Mouse (Mus musculus) left cerebral cortex, postnatal 10 days (tissue): Measurements from ENCODE around the gene Unc5cl. TPM values are rescaled to one million over a fixed set of nuclear protein-coding genes. Genes with fewer than 3 reads are reported as not detected.

Experiments used
- DNase-seq, 2 experiments: peaks; one replicate each; pipeline ENCODE4 v3.0.0; 2021 to 2022; ENCODE audit warnings: low spot score in 2 of 2, mixed read lengths in 1 of 2; ENCODE audit errors: extremely low spot score in 1 of 2
- intact Hi-C: fragments of 180-260 bp; cut with DNase I; formaldehyde crosslinking; loops from one replicate; pipeline ENCODE4 v1.15.1; 2025
- total RNA-seq, 2 experiments: library from RNA; stranded (reverse); gene quantifications; 2 replicates each; pipeline ENCODE4 v1.2.3; 2021

Unc5cl gene
- under 1 TPM; 0.15 to 0.26 TPM for total RNA-seq

DNA sequence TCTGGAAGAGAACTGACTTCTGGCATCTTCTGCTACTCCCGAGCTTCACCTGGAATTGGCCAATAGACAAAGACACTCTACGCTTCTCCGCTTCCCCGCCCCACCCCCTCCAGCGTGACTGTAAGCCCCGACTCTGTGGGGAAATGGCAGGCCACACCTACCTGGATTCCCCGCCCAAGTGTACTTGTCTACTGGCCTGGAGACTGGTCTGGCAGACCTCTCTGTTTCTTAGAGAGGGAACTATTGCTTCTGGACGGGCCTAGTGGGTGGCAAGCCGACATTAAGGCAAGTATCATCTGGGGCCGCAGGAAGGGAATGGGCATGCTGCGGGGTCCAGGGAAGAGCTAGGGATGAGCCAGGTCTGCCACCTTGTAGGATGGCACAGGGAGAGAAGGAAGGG is at the start of gene Unc5cl:
Gene Unc5cl, plus strand, starts transcription at position 214 of the 400 bp plus-strand sequence.
- intact Hi-C loops, result no loop called here
- DNase-seq, result no peak

DNA sequence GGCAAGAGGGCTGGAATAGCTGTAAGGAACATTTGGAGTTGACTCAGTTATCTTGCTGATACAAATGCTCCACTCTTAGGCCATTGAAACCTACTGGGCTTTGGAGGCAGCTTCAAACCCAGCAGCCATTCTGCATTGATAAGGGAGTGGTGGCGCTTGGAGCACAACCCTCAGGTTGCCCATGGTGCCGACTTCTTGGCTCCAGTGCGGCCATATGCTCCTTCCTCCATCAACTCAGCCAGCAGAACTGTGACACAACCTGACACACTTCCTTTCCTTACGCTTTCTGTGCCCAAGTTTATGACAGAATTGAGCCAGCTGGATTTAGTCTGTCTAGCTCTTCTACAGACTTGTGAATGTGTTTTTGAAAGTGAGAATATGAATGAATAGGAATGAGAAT is 47.5 kb upstream of the Unc5cl start:
- DNase-seq, result no peak
- intact Hi-C loops, result loop anchor here (5.0 kb wide), 1 partner anchor 130 kb away; no protein-coding TSS in a partner anchor

DNA sequence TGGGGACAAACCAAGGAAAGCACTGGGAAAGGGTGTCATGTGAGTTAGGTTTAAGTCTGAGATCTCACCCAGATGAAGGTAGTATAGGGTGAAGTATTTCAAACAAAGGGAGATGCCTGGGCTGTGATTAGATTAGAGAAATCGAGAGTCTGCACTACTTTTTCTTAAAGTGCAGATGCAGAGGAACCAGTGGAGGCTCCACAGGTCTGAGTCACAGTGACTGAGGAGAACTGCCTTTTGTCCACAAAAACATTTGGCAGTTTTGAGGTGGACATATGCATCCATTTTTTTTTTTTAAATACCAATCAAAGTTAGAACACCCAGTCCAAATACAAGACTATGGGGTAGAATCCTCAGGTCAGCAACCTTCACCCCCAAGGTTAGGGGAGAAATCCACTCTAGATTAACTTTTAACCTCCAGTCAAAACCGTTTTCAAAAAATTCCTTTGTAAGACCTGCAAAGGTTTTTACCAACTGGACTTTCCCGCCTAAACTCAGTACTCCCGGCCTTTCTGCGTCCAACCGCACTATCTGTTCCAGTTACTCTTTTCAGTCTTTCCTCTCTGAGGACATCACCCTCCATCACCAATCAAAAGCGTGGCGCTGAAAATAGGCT is 46.7 kb upstream of the Unc5cl start:
- intact Hi-C loops, result loop anchor here (5.0 kb wide), 1 partner anchor 131 kb away; no protein-coding TSS in a partner anchor
- DNase-seq, result no peak

DNA sequence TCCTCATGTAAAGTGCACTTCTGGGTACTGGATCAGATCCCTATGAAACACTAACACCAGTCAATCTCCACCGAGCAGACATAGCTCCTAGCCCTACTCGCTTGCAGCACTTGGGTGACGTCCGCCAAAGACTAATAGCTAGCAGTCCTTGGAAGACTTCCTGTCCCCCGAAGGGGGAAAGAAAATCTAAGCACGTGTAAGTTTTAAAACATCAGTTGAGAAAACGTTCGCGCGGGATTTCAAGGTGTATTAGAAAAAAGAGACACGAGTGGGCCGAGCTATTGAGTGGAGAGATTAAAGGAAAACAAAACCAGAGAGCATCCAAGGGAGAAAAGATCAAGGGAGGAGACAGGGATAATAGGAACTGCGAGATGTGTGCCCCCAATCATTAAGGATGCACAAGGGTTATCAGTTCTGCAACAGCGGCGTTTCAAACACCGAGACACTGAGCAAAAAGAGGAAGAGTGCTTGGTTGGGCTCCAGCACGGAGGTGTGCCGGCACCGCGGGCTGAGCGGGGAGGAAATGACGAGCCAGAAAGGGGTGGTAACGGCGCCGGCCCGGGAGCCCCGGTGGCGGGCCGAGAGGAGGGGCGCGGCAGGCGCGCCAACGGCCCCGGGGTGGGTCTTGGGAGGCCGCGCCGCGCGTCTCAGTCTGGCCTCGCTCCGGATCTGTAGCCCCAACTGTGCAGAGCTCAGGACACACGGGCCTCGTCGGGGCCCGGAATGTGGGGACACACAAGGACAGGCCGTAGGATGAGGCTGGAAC is 46.0 kb upstream of the Unc5cl start:
- intact Hi-C loops, result loop anchor here (5.0 kb wide), 1 partner anchor 131 kb away; no protein-coding TSS in a partner anchor
- peak; percentile 49 to 88 for DNase-seq

DNA sequence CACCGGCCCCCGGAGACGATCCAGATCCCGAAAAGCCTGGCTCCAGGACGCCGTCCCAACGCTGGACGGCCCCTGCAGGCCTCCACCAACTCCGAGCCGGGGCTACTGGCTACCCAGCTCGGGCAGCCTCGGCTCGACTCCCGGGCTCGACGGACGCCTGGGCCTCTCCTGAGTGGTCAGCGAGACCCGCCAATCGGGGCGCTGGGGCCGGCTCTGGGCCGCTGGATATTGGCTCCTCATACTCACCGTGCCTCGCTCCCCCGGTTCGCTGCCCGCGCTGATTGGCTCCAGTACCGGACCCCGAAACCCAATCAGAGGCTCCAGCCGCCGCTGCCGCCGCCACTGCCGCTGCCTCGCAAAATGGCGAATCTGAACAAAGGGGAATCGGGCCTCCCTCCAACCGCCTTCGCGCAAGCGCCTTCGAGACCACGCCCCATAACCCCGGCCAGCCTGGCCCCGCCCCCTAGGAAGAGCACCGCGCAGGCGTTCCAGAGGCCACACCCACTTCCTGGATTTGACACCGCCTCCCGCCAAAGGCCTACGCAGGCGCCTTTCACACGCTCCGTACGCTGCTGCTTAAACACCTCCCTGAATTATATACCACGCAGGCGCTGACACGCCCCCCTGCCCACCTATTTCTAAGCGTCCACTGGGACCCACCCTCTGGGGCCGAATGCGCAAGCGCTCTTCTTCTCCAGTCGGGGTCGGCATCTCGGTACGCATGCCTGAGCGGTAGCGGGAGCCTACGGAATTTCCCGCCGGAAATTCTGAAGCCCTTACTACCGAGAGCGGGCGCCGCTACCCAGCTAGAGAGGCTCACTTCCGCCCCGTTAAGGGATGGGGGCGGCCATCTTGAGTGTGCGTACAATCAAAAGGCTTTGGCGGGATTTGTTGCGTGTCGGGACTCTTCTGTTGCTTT is 45.1 kb upstream of the Unc5cl start, which contains the start of the genes Nfya and Oard1:
Gene Nfya, minus strand, starts transcription at position 527 of the 919 bp plus-strand sequence.
Gene Oard1, plus strand, starts transcription at position 635 of the 919 bp plus-strand sequence.
- DNase-seq, result peak; percentile 99 to 100
- intact Hi-C loops, result loop anchor here (5.0 to 10.0 kb wide), 2 partner anchors 132 to 995 kb away; no protein-coding TSS in a partner anchor

DNA sequence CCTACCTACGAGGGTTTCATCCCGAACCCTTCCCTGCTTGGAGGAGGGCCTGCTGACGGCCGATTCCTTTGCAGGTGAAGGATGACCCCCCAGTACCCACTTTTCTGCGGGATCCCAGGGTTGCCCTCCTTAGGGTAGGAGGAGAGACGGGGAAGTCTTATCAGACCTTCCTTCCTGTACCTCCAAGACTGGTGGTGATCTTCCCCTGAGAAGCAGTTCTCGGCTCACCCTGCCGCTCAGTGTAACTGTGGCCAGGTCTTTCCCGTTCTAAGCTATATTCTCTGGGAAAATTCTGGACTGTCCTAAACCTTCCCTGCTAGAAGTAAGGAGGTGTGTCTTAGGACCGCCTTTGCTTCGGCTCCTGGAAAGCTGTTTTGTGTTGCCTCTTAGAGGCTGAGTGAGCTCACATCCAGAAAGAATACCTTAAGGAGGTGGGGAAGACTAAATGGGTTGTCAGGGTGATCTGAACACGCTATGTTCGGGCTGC is 44.4 kb upstream of the Unc5cl start:
- DNase-seq, result no peak
- intact Hi-C loops, result loop anchor here (10.0 kb wide), 1 partner anchor 994 kb away; no protein-coding TSS in a partner anchor

DNA sequence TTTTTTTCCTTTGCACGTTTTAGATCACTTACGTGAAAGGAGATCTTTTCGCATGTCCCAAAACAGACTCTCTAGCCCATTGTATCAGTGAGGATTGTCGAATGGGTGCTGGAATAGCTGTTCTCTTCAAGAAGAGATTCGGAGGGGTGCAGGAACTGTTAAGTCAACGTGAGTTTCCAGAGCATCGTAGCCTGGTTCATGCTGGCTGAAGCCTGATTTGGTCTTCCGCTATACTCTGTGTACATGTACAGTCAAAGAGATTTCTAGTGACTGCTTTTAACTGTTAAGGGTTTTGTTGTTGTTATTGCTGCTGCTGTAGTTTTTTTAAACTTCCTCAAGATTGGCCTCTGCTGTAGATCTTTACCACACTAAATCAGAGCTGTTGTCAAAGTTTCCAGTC is 43.5 kb upstream of the Unc5cl start:
- no peak for DNase-seq
- intact Hi-C loops, result loop anchor here (10.0 kb wide), 1 partner anchor 994 kb away; no protein-coding TSS in a partner anchor

DNA sequence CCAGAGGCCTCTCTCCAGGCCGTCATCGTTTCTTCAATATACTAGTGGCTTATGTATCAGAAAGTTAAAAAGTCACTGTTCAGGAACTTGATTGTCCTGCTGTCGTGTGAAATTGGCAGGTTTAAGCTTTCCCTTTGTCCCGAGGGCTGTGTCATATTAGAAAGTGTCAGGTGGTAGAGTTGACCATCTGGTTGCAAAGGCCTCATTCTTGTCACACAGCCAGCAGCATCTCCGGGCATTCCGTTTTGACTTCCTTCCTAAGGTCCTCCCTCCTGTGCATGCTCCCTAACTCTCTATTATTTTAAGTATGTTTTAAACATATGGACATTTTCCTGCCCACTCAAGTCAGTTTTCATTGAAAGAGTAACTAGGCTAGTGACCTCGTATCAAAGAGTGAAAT is 38.7 kb upstream of the Unc5cl start:
- DNase-seq, result no peak
- intact Hi-C loops, result loop anchor here (5.0 to 10.0 kb wide), 2 partner anchors 186 to 989 kb away; no protein-coding TSS in a partner anchor

DNA sequence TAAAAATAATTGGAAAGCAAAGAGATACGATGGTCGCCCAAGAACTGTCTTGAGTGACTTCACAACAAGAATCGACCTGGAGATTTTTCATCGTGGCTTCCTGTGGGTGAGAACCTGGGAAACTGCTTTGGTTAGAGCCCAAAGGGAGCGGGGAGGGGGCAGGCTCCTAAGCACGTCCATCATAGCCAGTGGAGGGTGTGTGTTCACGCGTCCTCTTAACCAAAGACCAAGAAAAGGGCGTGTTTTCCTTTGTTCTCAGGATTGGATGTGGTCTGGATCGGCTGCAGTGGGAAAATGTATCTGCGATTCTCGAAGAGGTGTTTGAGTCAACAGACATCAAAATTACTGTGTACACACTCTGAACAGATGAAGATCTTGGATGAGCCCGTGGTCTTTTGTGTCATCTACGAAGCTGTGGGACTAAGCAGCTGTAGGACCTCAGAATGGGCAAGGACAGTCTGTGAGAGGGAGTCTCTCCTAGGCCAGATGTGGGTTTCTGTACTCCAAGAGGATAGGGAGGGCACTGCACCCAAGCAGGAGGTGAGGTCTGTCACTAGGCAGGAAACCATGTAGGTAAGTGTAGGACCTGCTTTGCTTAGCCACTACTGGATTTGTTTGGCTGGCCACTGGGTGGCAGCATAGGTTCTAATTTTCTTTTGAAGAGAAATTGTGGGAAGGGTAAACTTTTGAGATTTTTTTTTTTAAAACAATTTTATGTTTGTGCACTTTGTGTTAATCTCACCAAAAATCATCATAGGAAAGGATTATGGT is 38.1 kb upstream of the Unc5cl start:
- peak; percentile 52 to 80 for DNase-seq
- intact Hi-C loops, result loop anchor here (5.0 to 10.0 kb wide), 2 partner anchors 186 to 988 kb away; no protein-coding TSS in a partner anchor

DNA sequence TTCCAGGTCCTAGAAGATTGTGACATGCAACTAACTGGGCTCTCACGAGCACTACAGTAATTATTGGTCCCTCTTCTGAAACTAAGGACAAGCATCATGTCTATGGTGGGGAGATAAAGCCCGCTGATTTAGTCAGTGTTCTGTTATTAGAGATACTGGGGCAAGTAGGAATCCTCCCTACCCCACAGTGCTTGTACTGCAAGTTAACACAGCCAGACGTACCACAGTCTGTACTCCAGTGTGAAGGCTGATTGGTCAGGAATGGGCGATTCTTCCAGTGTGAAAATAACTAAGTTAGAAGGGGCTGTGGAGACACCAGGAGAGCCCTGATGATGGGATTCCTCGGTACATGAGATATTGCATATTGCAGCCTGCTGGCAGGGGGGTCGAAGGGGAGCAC is 37.2 kb upstream of the Unc5cl start:
- no peak for DNase-seq
- intact Hi-C loops, result loop anchor here (5.0 to 10.0 kb wide), 2 partner anchors 185 to 987 kb away; no protein-coding TSS in a partner anchor

DNA sequence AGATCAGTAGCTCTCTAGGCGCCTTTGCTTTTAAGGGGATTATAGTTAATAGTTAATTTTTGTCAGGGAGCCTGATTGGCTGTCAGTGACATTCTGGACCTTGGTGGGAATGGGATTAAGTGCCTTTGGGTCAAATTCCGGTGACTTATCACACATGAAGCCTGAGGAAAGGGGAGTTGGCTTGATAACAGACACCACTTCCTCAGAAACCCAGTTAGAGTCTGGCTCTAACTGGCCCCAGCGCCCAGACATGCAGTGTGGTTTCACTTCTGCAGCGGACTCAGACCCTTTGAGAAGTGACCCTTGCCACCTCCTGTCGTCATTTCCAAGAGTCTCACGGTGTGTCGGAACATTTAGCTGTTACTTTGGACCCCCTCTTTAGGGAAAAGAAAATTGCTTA is 36.5 kb upstream of the Unc5cl start:
- intact Hi-C loops, result loop anchor here (5.0 to 10.0 kb wide), 2 partner anchors 184 to 987 kb away; no protein-coding TSS in a partner anchor

DNA sequence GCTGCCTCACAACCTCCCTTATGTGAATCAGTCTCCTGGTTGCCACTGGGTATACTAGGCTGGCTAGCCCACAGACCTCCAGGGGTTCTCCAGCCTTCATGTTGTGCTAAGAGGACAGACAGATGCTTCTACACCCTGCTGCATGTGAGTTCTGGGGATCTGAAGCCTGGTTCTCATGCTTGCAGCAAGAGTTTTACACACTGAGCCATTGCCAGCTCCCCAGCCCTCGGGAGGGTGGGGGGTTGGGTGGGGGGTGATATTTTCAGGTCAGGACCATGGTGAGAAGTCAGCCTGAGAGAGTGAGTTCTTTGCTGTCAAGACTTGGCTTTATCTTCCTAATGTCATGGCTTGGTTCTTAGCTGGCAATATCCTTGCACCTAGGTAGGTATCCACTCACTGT is 35.9 kb upstream of the Unc5cl start:
- intact Hi-C loops, result loop anchor here (5.0 to 10.0 kb wide), 2 partner anchors 184 to 986 kb away; no protein-coding TSS in a partner anchor
- no peak for DNase-seq

More for the DNA sequence above, 36.5 kb upstream of the Unc5cl start:
- DNase-seq, result no peak

DNA sequence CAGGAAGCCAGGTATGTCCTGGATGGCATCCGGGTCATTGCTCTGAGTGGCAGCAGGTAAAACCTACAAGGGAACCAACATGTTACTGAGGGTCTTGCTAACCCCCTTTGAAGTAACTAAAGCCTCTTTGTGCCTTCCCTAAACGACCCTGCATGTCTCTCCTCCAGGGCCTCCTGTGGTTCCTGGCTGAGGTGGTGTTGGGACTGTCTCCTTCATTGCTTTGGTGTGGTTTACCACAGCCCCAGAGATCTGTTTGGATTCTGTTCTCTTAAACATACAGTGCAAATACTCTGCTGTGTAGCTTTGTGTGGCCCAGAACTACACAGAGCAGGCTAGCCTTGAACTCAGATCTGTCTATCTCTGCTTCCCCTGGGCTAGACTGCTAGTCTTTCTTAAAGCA is 35.1 kb upstream of the Unc5cl start:
- no peak for DNase-seq
- intact Hi-C loops, result loop anchor here (5.0 to 10.0 kb wide), 2 partner anchors 183 to 985 kb away; no protein-coding TSS in a partner anchor

DNA sequence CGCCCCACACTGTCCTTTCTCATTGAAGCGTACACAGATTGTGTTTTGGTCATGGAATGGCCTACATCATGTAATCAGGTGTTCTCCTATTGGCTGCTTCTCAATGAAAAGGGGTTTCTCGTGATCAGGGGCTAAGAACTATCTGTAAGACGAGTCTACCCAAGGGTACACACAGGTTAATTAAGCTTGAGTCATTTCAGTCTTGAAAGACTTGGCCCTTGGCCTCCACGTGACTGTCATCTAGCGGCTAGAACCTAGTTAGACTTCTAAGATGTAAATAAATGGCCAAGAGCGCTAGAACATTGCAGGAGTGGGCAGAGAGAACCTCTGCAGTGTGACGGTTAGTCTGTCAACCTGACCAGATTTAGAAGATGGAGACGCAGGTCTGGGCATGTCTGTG is 30.5 kb upstream of the Unc5cl start:
- intact Hi-C loops, result loop anchor here (10.0 kb wide), 1 partner anchor 1461 kb away; no protein-coding TSS in a partner anchor
- DNase-seq, result no peak

DNA sequence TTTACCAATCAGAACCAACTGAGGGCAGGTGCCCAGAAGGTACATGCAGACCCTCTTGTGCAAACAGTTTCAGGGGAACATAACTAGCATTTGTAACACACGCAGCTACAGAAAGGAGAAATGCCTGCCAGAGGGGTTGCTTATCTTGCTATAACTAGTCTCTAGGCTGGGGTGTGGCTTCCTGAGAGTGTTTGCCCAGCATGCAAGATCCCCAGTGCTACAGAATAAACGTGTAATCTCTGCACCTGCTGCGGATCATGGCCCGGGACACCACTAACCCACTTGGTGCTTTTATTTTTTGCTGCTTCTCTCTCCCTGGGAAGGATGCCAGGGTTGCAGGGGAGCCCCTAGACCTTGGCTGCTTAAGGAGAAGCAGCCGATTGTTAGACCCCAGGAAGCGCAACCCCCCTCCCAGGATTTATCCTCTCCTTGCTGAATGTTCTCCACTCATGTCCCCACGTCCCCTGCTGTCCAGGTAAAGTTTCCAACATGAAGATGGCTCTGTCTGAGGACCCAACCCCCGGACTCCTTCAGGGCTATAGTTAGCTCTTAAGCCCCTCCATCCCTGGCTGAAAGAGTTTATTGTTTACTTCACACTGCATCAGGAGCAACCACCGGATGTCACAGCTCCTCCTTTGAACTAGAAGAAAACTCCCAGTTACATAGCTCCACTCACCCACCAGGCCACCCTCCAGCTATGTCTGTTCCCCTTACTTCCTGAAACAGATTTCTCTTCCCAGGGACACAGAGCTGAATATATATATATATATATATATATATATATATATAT is 28.7 kb upstream of the Unc5cl start:
- DNase-seq, result no peak
- intact Hi-C loops, result loop anchor here (10.0 kb wide), 1 partner anchor 1459 kb away; no protein-coding TSS in a partner anchor

DNA sequence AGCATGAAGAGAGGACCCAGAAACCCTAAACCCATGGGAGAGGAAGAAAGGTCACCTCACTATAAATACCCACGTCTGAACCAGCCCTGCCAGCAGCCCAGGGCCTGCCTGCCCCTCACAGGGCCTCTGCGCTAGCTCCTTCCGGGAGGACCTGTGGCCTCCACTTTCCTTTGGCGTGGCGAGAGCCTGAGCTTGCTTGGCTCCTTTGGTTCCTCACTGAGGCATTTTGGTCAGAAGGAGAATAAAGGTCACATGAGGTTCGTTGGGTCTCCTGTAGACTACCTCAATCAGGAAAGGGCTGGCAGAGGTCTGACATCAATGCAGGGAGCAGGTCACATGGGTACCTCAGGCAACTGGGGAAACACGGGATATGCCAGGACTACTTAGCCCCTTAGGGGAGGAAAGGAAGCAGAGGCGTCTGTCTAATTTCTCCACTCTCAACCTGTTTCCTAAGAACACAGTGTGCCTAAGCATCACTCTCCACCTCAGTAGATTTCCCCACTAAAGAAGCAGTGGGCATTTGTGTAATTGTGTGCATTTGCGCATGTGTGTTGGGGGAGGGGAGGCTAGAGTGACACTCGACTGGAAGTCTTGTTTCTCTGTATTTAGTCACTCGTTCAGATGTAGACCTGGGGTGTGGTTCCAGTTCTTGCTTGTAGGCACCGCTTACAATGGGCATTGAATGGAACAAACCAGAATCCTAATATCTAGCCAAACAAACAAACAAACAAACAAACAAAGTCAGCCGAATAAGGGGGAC is 27.5 kb upstream of the Unc5cl start:
- intact Hi-C loops, result loop anchor here (10.0 kb wide), 1 partner anchor 1458 kb away; no protein-coding TSS in a partner anchor
- DNase-seq, result no peak
